Mouse (Mus musculus) heart, adult 10 weeks (tissue): ENCODE data around the gene Gm11569. TPM values are rescaled to one million over a fixed set of nuclear protein-coding genes. Genes with fewer than 3 reads are reported as not detected.

Experiments used
- polyA plus RNA-seq: library from polyadenylated mRNA; stranded (reverse); fragments of 350-450 nt; fragmentation: Illumina TruSeq; extraction: RNeasy Lipid Tissue Mini Kit (QIAGEN cat#74804); gene quantifications from one replicate; pipeline ENCODE4 v1.2.3, GENCODE M21; 2014; ENCODE audit warnings: low read depth, low replicate concordance

Gene Gm11569
- not detected for polyA plus RNA-seq

DNA sequence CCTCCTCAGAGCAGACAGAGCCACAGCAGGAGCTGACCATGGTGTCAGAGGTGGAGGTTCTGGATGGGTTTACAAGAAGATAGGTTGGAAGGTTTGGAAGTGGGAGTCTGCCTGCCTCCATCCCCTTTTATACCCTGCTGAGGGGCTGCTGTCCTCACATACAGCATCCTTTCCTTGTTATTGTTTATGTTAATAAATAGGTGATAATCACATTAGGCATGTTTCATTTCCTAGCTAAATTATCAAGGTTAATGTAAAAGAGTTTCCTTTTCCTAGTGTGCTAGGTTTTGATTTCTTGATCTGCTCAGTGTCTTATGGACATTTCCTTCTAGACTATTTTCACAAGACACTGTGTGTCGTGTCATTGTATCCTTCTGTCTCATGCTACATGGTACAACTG is at the start of gene Gm11569:
Gene Gm11569 (minus strand): TSS at position 101 of the 400 bp plus-strand sequence.

DNA sequence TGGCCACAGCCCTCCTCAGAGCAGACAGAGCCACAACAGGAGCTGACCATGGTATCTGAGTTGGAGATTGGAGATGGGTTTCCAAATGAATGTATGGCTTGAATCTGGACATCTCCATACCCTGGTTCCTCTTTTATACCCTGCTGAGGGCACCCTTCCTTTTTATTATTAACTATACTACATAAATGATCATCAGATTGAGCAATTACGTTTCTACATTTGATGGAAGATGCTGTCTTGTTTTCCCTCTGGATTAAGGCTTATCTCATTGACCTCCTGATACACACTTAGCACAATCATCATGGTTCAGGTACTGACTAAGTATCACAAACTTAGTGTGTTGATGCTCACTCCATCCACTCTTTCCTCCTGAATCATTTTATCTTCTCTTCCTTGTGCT is 39.2 kb upstream of the Gm11569 start, which contains the start of gene 2300003K06Rik:
Gene 2300003K06Rik (minus strand): TSS at position 101 of the 400 bp plus-strand sequence.

DNA sequence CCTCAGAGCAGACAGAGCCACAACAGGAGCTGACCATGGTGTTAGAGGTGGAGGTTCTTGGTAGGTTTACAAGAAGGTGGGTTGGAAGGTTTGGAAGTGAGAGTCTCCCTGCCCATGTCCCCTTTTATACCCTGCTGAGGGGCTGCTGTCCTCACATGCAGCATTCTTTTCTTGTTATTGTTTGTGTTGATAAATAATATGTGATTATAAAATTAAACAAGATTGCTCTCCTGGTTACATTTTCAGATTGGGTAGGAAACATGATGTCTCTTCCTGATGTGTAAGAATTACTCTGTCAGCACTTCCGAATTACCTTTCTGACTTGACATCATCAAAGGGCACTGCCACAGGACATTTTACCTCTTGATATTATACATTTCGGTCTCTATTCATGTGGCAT is 16.8 kb upstream of the Gm11569 start, which contains the start of gene Gm11564:
Gene Gm11564 (minus strand): TSS at position 101 of the 400 bp plus-strand sequence.

DNA sequence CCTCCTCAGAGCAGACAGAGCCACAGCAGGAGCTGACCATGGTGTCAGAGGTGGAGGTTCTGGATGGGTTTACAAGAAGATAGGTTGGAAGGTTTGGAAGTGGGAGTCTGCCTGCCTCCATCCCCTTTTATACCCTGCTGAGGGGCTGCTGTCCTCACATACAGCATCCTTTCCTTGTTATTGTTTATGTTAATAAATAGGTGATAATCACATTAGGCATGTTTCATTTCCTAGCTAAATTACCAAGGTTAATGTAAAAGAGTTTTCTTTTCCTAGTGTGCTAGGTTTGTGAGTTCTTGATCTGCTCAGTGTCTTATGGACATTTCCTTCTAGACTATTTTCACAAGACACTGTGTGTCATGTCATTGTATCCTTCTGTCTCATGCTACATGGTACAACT is 11.1 kb upstream of the Gm11569 start, which contains the start of gene Krtap4-13:
Gene Krtap4-13 (minus strand): TSS at position 101 of the 400 bp plus-strand sequence.

DNA sequence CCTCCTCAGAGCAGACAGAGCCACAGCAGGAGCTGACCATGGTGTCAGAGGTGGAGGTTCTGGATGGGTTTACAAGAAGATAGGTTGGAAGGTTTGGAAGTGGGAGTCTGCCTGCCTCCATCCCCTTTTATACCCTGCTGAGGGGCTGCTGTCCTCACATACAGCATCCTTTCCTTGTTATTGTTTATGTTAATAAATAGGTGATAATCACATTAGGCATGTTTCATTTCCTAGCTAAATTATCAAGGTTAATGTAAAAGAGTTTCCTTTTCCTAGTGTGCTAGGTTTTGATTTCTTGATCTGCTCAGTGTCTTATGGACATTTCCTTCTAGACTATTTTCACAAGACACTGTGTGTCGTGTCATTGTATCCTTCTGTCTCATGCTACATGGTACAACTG is 5.6 kb upstream of the Gm11569 start, which contains the start of gene Gm11554:
Gene Gm11554 (minus strand): TSS at position 101 of the 400 bp plus-strand sequence.

DNA sequence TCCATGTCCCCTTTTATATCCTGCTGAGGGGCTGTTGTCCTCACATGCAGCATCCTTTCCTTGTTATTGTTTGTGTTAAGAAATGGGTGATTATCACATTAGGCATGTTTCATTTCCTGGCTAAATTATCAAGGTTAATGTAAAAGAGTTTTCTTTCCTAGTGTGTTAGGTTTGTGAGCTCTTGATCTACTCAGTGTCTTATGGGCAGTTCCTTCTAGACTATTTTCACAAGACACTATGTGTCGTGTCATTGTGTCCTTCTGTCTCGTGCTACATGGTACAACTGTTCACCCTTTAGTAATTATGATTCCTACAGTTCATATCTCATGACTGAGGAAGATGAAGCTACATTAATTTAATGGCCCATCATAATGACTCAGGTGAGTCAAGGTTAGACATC is 5.4 kb downstream of the Gm11569 start, which contains the start of gene Gm11596:
Gene Gm11596 (minus strand): TSS at position 101 of the 400 bp plus-strand sequence.

DNA sequence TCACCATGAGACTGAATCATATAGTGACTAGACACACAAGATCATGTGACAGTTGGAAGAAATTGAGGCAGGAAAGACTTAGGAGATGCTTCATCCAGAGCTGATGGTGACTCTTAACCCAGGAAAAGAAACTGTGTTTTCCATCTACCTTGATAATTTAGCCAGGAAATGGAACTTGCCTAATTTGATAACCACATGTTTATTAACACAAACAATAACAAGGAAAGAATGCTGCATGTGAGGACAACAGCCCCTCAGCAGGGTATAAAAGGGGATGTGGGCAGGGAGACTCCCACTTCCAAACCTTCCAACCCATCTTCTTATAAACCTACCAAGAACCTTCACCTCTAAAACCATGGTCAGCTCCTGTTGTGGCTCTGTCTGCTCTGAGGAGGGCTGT is 13.8 kb downstream of the Gm11569 start, which contains the start of gene Krtap4-9:
Gene Krtap4-9 (plus strand): TSS at position 301 of the 400 bp plus-strand sequence.

DNA sequence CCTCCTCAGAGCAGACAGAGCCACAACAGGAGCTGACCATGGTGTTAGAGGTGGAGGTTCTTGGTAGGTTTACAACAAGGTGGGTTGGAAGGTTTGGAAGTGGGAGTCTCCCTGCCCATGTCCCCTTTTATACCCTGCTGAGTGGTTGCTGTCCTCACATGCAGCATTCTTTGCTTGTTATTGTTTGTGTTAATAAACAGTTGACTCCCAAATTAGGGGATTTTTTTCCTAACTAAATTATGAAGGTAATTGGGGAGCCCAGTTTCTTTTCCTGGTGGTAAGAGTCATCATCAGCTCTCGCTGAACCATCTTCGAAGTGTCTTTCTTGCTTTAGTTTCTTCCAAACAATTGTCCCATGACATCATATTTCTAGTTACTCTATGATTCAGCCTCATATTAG is 18.1 kb downstream of the Gm11569 start, which contains the start of gene Krtap4-8:
Gene Krtap4-8 (minus strand): TSS at position 101 of the 400 bp plus-strand sequence.

DNA sequence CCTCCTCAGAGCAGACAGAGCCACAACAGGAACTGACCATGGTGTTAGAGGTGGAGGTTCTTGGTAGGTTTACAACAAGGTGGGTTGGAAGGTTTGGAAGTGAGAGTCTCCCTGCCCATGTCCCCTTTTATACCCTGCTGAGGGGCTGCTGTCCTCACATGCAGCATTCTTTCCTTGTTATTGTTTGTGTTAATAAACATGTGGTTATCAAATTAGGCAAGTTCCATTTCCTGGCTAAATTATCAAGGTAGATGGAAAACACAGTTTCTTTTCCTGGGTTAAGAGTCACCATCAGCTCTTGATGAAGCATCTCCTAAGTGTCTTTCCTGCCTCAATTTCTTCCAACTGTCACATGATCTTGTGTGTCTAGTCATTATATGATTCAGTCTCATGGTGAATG is 25.9 kb downstream of the Gm11569 start, which contains the start of gene Gm11595:
Gene Gm11595 (minus strand): TSS at position 101 of the 400 bp plus-strand sequence.

Other genes with a start within 250 kb of the Gm11569 start
- gene Krtap3-3, start 248.1 kb downstream of the Gm11569 start, polyA plus RNA-seq = not detected
- not detected for gene Krtap3-2, start 242.1 kb downstream of the Gm11569 start, polyA plus RNA-seq
- not detected for gene Gm11939, start 239.5 kb downstream of the Gm11569 start, polyA plus RNA-seq
- not detected for gene Krtap3-1, start 232.3 kb downstream of the Gm11569 start, polyA plus RNA-seq
- not detected for gene Krtap1-5, start 217.9 kb downstream of the Gm11569 start, polyA plus RNA-seq
- not detected for gene Krtap1-4, start 215.3 kb downstream of the Gm11569 start, polyA plus RNA-seq
- not detected for gene Krtap1-3, start 207.6 kb downstream of the Gm11569 start, polyA plus RNA-seq
- not detected for gene Krtap9-3, start 200.8 kb downstream of the Gm11569 start, polyA plus RNA-seq
- not detected for gene Gm11938, start 195.6 kb downstream of the Gm11569 start, polyA plus RNA-seq
- not detected for gene Gm11937, start 188.7 kb downstream of the Gm11569 start, polyA plus RNA-seq
- gene Krtap2-4, start 184.1 kb downstream of the Gm11569 start, polyA plus RNA-seq = not detected
- gene Gm11562, start 178.5 kb downstream of the Gm11569 start, polyA plus RNA-seq = not detected
- gene Krtap4-1, start 170.7 kb downstream of the Gm11569 start, polyA plus RNA-seq = not detected
- gene Krtap4-2, start 163.8 kb downstream of the Gm11569 start, polyA plus RNA-seq = not detected
- gene Krtap4-7, start 154.8 kb downstream of the Gm11569 start, polyA plus RNA-seq = not detected
- not detected for gene Gm11555, start 148.7 kb downstream of the Gm11569 start, polyA plus RNA-seq
- gene Gm11563, start 140.0 kb downstream of the Gm11569 start, polyA plus RNA-seq = not detected
- not detected for gene Krtap4-6, start 133.0 kb downstream of the Gm11569 start, polyA plus RNA-seq
- not detected for gene Gm14190, start 108.2 kb downstream of the Gm11569 start, polyA plus RNA-seq
- gene Gm14180, start 64.6 kb downstream of the Gm11569 start, polyA plus RNA-seq = not detected
- gene Gm11595, start 26.0 kb downstream of the Gm11569 start, polyA plus RNA-seq = not detected
- gene Krtap4-8, start 18.2 kb downstream of the Gm11569 start, polyA plus RNA-seq = not detected
- gene Krtap4-9, start 13.7 kb downstream of the Gm11569 start, polyA plus RNA-seq = not detected
- gene Gm11596, start 5.5 kb downstream of the Gm11569 start, polyA plus RNA-seq = not detected
- gene Gm11554, start 5.5 kb upstream of the Gm11569 start, polyA plus RNA-seq = not detected
- gene Krtap4-13, start 11.0 kb upstream of the Gm11569 start, polyA plus RNA-seq = not detected
- gene Gm11564, start 16.7 kb upstream of the Gm11569 start, polyA plus RNA-seq = not detected
- gene 2300003K06Rik, start 39.1 kb upstream of the Gm11569 start, polyA plus RNA-seq = not detected
- gene Krtap4-16, start 52.7 kb upstream of the Gm11569 start, polyA plus RNA-seq = not detected
- gene Gm11568, start 59.0 kb upstream of the Gm11569 start, polyA plus RNA-seq = not detected
- gene Gm11559, start 65.5 kb upstream of the Gm11569 start, polyA plus RNA-seq = not detected
- gene Krtap9-1, start 74.5 kb upstream of the Gm11569 start, polyA plus RNA-seq = not detected
- gene Gm11567, start 80.3 kb upstream of the Gm11569 start, polyA plus RNA-seq = not detected
- gene Krtap31-1, start 109.0 kb upstream of the Gm11569 start, polyA plus RNA-seq = not detected
- gene Gm11565, start 115.8 kb upstream of the Gm11569 start, polyA plus RNA-seq = not detected
- not detected for gene Krtap31-2, start 137.4 kb upstream of the Gm11569 start, polyA plus RNA-seq
- not detected for gene Krtap9-5, start 149.5 kb upstream of the Gm11569 start, polyA plus RNA-seq
- not detected for gene Krtap29-1, start 180.1 kb upstream of the Gm11569 start, polyA plus RNA-seq
- not detected for gene Krtap16-1, start 187.7 kb upstream of the Gm11569 start, polyA plus RNA-seq
- gene Krtap17-1, start 195.1 kb upstream of the Gm11569 start, polyA plus RNA-seq = not detected
- not detected for gene Krt33a, start 217.3 kb upstream of the Gm11569 start, polyA plus RNA-seq
- gene Krt33b, start 230.9 kb upstream of the Gm11569 start, polyA plus RNA-seq = not detected
- not detected for gene Krt34, start 242.6 kb upstream of the Gm11569 start, polyA plus RNA-seq